In genomic region chr19:43386041-43386952, GRCm38 (mm10) we compare ENCODE assay signal across 9 mouse cellular contexts. TPM values are rescaled to one million over a fixed set of nuclear protein-coding genes. Genes with fewer than 3 reads are reported as not detected.
DNase-seq lines count a peak whose midpoint lies in the region; ATAC-seq lines count a peak whose summit lies in the region.
"Had no signal": no experiment of that assay in that cellular context is flagged by ENCODE, and none has a peak within 500 bp of the region (broad histone marks: within the 10 kb centered on the region; RNA-seq: fewer than 3 reads in every experiment).

No protein-coding gene starts in this region.

- H3K4me3 ChIP-seq in hindbrain, embryonic 11.5 days (ENCODE audit: low read depth, low read length): peak overlapping the region; percentile 23
- peak overlapping the region; percentile 26 for H3K4me3 ChIP-seq in midbrain, embryonic 14.5 days (replicated peaks; ENCODE audit: low read depth, low read length)

- no peaks in the 10 kb centered on the region for H3K36me3 ChIP-seq in hindbrain, embryonic 11.5 days (ENCODE audit: control insufficient read depth, insufficient read depth, low read length)
- H3K36me3 ChIP-seq in midbrain, embryonic 14.5 days (ENCODE audit: control insufficient read depth, insufficient read depth, low read length): no peaks in the 10 kb centered on the region

- no peak overlapping the region for H3K9ac ChIP-seq in hindbrain, embryonic 11.5 days (ENCODE audit: low read depth, low read length)
- H3K9ac ChIP-seq in midbrain, embryonic 14.5 days (replicated peaks; ENCODE audit: low read length): no peak overlapping the region

- H3K27me3 ChIP-seq in hindbrain, embryonic 11.5 days (ENCODE audit: control insufficient read depth, insufficient read depth, low read length): peaks cover 59% of the 10 kb centered on the region
- H3K27me3 ChIP-seq in midbrain, embryonic 14.5 days (ENCODE audit: control insufficient read depth, insufficient read depth, low read length): peaks cover 52% of the 10 kb centered on the region

- H3K9me3 ChIP-seq in hindbrain, embryonic 11.5 days (ENCODE audit: control insufficient read depth, low read length): no peaks in the 10 kb centered on the region
- no peaks in the 10 kb centered on the region for H3K9me3 ChIP-seq in midbrain, embryonic 14.5 days (ENCODE audit: control insufficient read depth, low read length)

- no peak for ATAC-seq in hindbrain, embryonic 11.5 days (ENCODE audit: low FRiP score)
- no peak for ATAC-seq in midbrain, embryonic 14.5 days (ENCODE audit: low FRiP score, low TSS enrichment)
- ATAC-seq in erythroblast, adult 5-6 weeks (replicated peaks; ENCODE audit: low FRiP score, poor library complexity, severe bottlenecking): no peak

- DNase-seq in layer of hippocampus, adult 18-20 months (ENCODE audit: low spot score in 2 of 2): peak; percentile 13 to 20
- DNase-seq in layer of hippocampus, adult 11-12 months (ENCODE audit: low spot score): no peak
- DNase-seq in embryo, embryonic 9.5 days (ENCODE audit: extremely low spot score): peak; percentile 57
- peak; percentile 68 for DNase-seq in hindbrain, embryonic 11.5 days (ENCODE audit: low spot score)
- peak; percentile 52 for DNase-seq in midbrain, embryonic 14.5 days
- DNase-seq in urinary bladder, postnatal 36 days (ENCODE audit: low spot score in 2 of 2): no peak
- DNase-seq in adrenal gland, adult 8-10 months: no peak

- H3K27ac ChIP-seq in hindbrain, embryonic 11.5 days (ENCODE audit: low read depth, low read length): no peak overlapping the region
- no peak overlapping the region for H3K27ac ChIP-seq in midbrain, embryonic 14.5 days (replicated peaks; ENCODE audit: low read depth, low read length)

- 1% methylated on average over 48 of the region's 48 CpGs for WGBS in hindbrain, embryonic 11.5 days
- WGBS in midbrain, embryonic 14.5 days: under 1% methylated on average over 48 of the region's 48 CpGs

- H3K4me2 ChIP-seq in hindbrain, embryonic 11.5 days (replicated peaks; ENCODE audit: low read depth, low read length): peak overlapping the region; percentile 36
- peak overlapping the region; percentile 50 for H3K4me2 ChIP-seq in midbrain, embryonic 14.5 days (ENCODE audit: low read length)

- peaks cover 8% of the 10 kb centered on the region for H3K4me1 ChIP-seq in hindbrain, embryonic 11.5 days (replicated peaks; ENCODE audit: control insufficient read depth, insufficient read depth, low read length)
- peaks cover 12% of the 10 kb centered on the region; the same call in 1 of the 2 replicates for H3K4me1 ChIP-seq in midbrain, embryonic 14.5 days (ENCODE audit: control insufficient read depth, insufficient read depth, low read length)

RNA-seq across cellular contexts. Expression of gene Hpse2, which starts 1.9 kb away (rescaled TPM):
- total RNA-seq in layer of hippocampus, adult 18-20 months (2021): under 1 TPM; 0.15 to 0.20 TPM
- polyA plus RNA-seq in hindbrain, embryonic 11.5 days (2014; fragmentation: Nextera tagmentation; extraction: Ambion mirVana): 0.68 and 0.73 TPM in 2 replicates
- polyA plus RNA-seq in midbrain, embryonic 14.5 days (2014; fragmentation: Nextera tagmentation; extraction: Ambion mirVana): 0.11 TPM in 1 of 2 replicates, not detected in the other
- total RNA-seq in erythroblast, adult 5-6 weeks (2015; ENCODE audit: low replicate concordance): not detected in 2 replicates
- not detected in 2 replicates for total RNA-seq in erythroblast, adult 5-6 weeks (2017; ENCODE audit: low replicate concordance)
- not detected for total RNA-seq in adrenal gland, adult 8-10 months (2022)
- total RNA-seq: left cerebral cortex, adult 18-20 months had no signal

RNA-seq across cellular contexts. Expression of gene Cnnm1, which starts 53.9 kb away (rescaled TPM):
- total RNA-seq in layer of hippocampus, adult 18-20 months (2021): 100 to 1,000 TPM; 116 TPM
- polyA plus RNA-seq in hindbrain, embryonic 11.5 days (2014; fragmentation: Nextera tagmentation; extraction: Ambion mirVana): 0.39 and 1.1 TPM in 2 replicates
- 2.3 and 2.5 TPM in 2 replicates for polyA plus RNA-seq in midbrain, embryonic 14.5 days (2014; fragmentation: Nextera tagmentation; extraction: Ambion mirVana)
- not detected in 2 replicates for total RNA-seq in erythroblast, adult 5-6 weeks (2015; ENCODE audit: low replicate concordance)
- not detected in 2 replicates for total RNA-seq in erythroblast, adult 5-6 weeks (2017; ENCODE audit: low replicate concordance)
- under 1 TPM; 0.45 to 0.65 (median 0.60) TPM for total RNA-seq in adrenal gland, adult 8-10 months (2022)

Comparison
In these comparisons a context has a peak if more than half of its experiments do, and no peak if none do; other contexts are left out.
1. DNase-seq: peak in layer of hippocampus, adult 18-20 months (2 of 2), embryo, embryonic 9.5 days (single experiment), hindbrain, embryonic 11.5 days (single experiment) and midbrain, embryonic 14.5 days (single experiment); none in layer of hippocampus, adult 11-12 months (single experiment), urinary bladder, postnatal 36 days (0 of 2) and adrenal gland, adult 8-10 months (single experiment).
2. RNA of gene Cnnm1, which starts 53.9 kb away (total RNA-seq): 116 TPM in layer of hippocampus, adult 18-20 months; 0.45 to 0.65 TPM in adrenal gland, adult 8-10 months and not detected in erythroblast, adult 5-6 weeks; every median in the first group is over 10 times any median in the second.